In genomic region chr11:84069034-84069370, GRCm38 (mm10) we compare ENCODE assay signal across 1 mouse cellular context.
TF ChIP-seq lines count a peak whose summit lies in the region.

Gene Dusp14 (minus strand): TSS chr11:84069261.

TF ChIP-seq in CH12.LX, 34 proteins besides CTCF, POLR2A, EP300 and RAD21 (continued from another document):
- peak; percentile 37; the same call in 1 of the 2 replicates for TF ChIP-seq NRF1 (IDR thresholded peaks at IDR 0.05; ENCODE audit: low read depth, low read length)
- TF ChIP-seq MEF2A (IDR thresholded peaks at IDR 0.05; ENCODE audit: borderline replicate concordance, low read depth, low read length) = peak; percentile 78; the same call in 1 of the 2 replicates
- TF ChIP-seq ZNF384 (IDR thresholded peaks at IDR 0.05; ENCODE audit: low read depth, low read length) = no peak
- no peak for TF ChIP-seq E2F4 (IDR thresholded peaks at IDR 0.05; ENCODE audit: insufficient replicate concordance, low read depth, low read length)
- no peak for TF ChIP-seq SMC3 (IDR thresholded peaks at IDR 0.05; ENCODE audit: low read depth, low read length)
- TF ChIP-seq JUND (conservative IDR thresholded peaks at IDR 0.05; ENCODE audit: low read depth, low read length) = 0 out of 2 replicates have a peak, but pooled peaks have one; percentile 11
- peak; percentile 29; the same call in 1 of the 2 replicates for TF ChIP-seq MAX (IDR thresholded peaks at IDR 0.05; ENCODE audit: low read length)
- TF ChIP-seq POLR2AphosphoS2 (IDR thresholded peaks at IDR 0.05; ENCODE audit: low read depth, low read length) = no peak; the same call in 1 of the 2 replicates
- no peak for TF ChIP-seq RCOR1 (conservative IDR thresholded peaks at IDR 0.05; ENCODE audit: low read depth, low read length)
- peak; percentile 43; the same call in 1 of the 2 replicates for TF ChIP-seq BHLHE40 (IDR thresholded peaks at IDR 0.05; ENCODE audit: low read depth, low read length)
- TF ChIP-seq ELF1 (IDR thresholded peaks at IDR 0.05; ENCODE audit: low read depth, low read length) = peak; percentile 56
- no peak for TF ChIP-seq ZC3H11A (IDR thresholded peaks at IDR 0.05; ENCODE audit: low read depth, low read length)
- no peak for TF ChIP-seq PAX5 (IDR thresholded peaks at IDR 0.05; ENCODE audit: low read length)
- TF ChIP-seq GABPA (IDR thresholded peaks at IDR 0.05; ENCODE audit: insufficient replicate concordance, low read depth, low read length) = no peak
